Mouse (Mus musculus): ENCODE measurements around the gene Ipmk. TPM values are rescaled to one million over a fixed set of nuclear protein-coding genes. Genes with fewer than 3 reads are reported as not detected.

Gene Ipmk
- total RNA-seq, 1 experiment = 41.9 TPM

DNA sequence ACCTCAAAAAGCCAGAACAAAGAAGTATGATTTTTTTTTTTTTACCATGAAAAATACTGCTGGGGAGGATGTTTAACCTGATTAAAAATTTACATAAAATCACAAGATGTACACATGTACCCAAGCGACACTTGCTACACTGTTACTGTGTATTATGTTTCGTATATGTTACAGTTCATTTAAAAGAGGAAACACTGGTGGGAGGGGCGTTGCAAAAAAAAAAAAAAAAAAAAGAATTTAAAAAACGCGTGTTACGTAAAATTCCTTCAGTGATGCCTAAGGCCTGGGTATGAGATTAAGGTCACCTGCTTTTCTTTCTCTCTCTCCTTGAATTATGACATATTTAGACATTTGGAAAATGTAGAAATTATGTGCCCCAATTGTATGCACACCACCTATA lies 40.8 kb upstream of the Ipmk start:
- in situ Hi-C loops (cut with MboI; ENCODE audit: low sequenced_read_pairs in 2 of 2, unreplicated experiment in 2 of 2) = no loop called here

DNA sequence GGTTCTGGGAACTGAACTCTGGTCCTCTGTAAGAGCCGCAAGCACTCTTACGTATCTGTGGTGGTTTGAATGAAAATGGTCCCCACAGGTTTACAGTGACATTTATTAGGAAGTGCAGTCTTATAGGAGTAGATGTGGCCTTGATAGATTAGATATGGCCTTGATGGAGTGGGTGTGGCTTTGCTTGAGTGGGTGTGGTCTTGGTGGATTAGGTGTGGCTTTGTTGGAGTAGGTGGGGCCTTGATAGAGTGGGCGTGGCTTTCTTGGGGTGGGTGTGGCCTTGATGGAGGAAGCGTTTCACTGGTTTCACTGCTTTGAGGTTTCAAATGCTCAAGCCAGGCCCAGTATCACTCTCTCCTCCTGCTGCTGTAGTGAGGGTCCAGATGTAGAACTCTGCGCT lies 39.4 kb upstream of the Ipmk start:
- no peak for DNase-seq (ENCODE audit: low read depth, low spot score)
- no peaks in the 10 kb centered on the region for H3K9me3 ChIP-seq (ENCODE audit: control insufficient read depth, insufficient read depth, low read depth, low read length)
- TF ChIP-seq CHD2 (IDR thresholded peaks at IDR 0.05; ENCODE audit: low read depth, low read length) (no peak), ZC3H11A (IDR thresholded peaks at IDR 0.05; ENCODE audit: borderline replicate concordance, low read depth, low read length) (no peak), HCFC1 (IDR thresholded peaks at IDR 0.05; ENCODE audit: borderline replicate concordance, insufficient read depth, low read length) (no peak), MAFK (IDR thresholded peaks at IDR 0.05; ENCODE audit: insufficient read depth, low read depth, low read length) (no peak)
- H3K4me1 ChIP-seq (ENCODE audit: control insufficient read depth in 2 of 2, insufficient read depth in 2 of 2, low read length in 2 of 2, poor library complexity in 1 of 2) = peaks cover 0 to 6% of the 10 kb centered on the region in 2 experiments; a peak in 1 of 4 replicates
- H3K9ac ChIP-seq (ENCODE audit: insufficient read depth, low read depth, low read length, poor library complexity, severe bottlenecking) = no peak overlapping the region
- H3K27ac ChIP-seq (ENCODE audit: insufficient read depth, low read depth, low read length, poor library complexity, severe bottlenecking) = no peak overlapping the region
- in situ Hi-C loops (cut with MboI; ENCODE audit: low sequenced_read_pairs in 2 of 2, unreplicated experiment in 2 of 2) = no loop called here
- H3K36me3 ChIP-seq (ENCODE audit: control insufficient read depth, insufficient read depth, low read length, poor library complexity, severe bottlenecking) = no peaks in the 10 kb centered on the region
- no peak overlapping the region for H3K4me3 ChIP-seq (ENCODE audit: insufficient read depth in 1 of 2, low read depth in 1 of 2, low read length in 2 of 2, poor library complexity in 1 of 2, severe bottlenecking in 1 of 2)

More for the DNA sequence above, 40.8 kb upstream of the Ipmk start:
- TF ChIP-seq CHD2 (IDR thresholded peaks at IDR 0.05; ENCODE audit: low read depth, low read length) (no peak), HCFC1 (IDR thresholded peaks at IDR 0.05; ENCODE audit: borderline replicate concordance, insufficient read depth, low read length) (no peak), ZC3H11A (IDR thresholded peaks at IDR 0.05; ENCODE audit: borderline replicate concordance, low read depth, low read length) (no peak), ZNF384 (IDR thresholded peaks at IDR 0.05; ENCODE audit: low read depth, low read length) (0 out of 2 replicates have a peak, but pooled peaks have one; percentile 36), MAFK (IDR thresholded peaks at IDR 0.05; ENCODE audit: insufficient read depth, low read depth, low read length) (no peak)
- Histone ChIP-seq H3K4me1 (ENCODE audit: control insufficient read depth in 2 of 2, insufficient read depth in 2 of 2, low read length in 2 of 2, poor library complexity in 1 of 2) (peaks cover 2 to 6% of the 10 kb centered on the region in 2 experiments; a peak in 2 of 4 replicates), H3K27ac (ENCODE audit: insufficient read depth, low read depth, low read length, poor library complexity, severe bottlenecking) (no peak overlapping the region), H3K9ac (ENCODE audit: insufficient read depth, low read depth, low read length, poor library complexity, severe bottlenecking) (no peak overlapping the region), H3K4me3 (ENCODE audit: insufficient read depth in 1 of 2, low read depth in 1 of 2, low read length in 2 of 2, poor library complexity in 1 of 2, severe bottlenecking in 1 of 2) (no peak overlapping the region), H3K36me3 (ENCODE audit: control insufficient read depth, insufficient read depth, low read length, poor library complexity, severe bottlenecking) (no peaks in the 10 kb centered on the region), H3K9me3 (ENCODE audit: control insufficient read depth, insufficient read depth, low read depth, low read length) (no peaks in the 10 kb centered on the region)
- no peak for DNase-seq (ENCODE audit: low read depth, low spot score)

DNA sequence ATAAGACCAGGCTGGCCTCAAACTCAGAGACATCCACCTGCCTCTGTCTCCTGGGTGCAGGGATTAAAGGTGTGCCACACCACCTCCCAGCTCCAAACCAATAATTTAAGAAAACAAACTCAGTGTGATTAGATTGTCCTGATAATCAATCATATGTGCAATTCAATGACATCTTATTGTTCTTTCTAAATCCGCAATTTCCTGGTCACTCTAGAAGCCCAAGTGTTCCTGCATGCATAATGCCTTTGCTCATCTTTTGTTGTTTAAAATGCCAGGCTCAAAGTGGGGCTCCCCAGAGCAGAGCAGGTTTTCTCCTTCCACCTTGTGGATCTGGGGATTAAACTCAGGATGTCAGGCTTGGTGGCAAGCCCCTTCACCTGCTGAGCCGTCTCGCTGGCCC lies 37.3 kb upstream of the Ipmk start:
- peak; percentile 40 for DNase-seq (ENCODE audit: low read depth, low spot score)
- peaks cover 0 to 6% of the 10 kb centered on the region in 2 experiments; a peak in 1 of 4 replicates for H3K4me1 ChIP-seq (ENCODE audit: control insufficient read depth in 2 of 2, insufficient read depth in 2 of 2, low read length in 2 of 2, poor library complexity in 1 of 2)
- in situ Hi-C loops (cut with MboI; ENCODE audit: low sequenced_read_pairs in 2 of 2, unreplicated experiment in 2 of 2) = no loop called here
- H3K9me3 ChIP-seq (ENCODE audit: control insufficient read depth, insufficient read depth, low read depth, low read length) = no peaks in the 10 kb centered on the region
- no peaks in the 10 kb centered on the region for H3K36me3 ChIP-seq (ENCODE audit: control insufficient read depth, insufficient read depth, low read length, poor library complexity, severe bottlenecking)
- no peak overlapping the region for H3K9ac ChIP-seq (ENCODE audit: insufficient read depth, low read depth, low read length, poor library complexity, severe bottlenecking)
- no peak overlapping the region for H3K4me3 ChIP-seq (ENCODE audit: insufficient read depth in 1 of 2, low read depth in 1 of 2, low read length in 2 of 2, poor library complexity in 1 of 2, severe bottlenecking in 1 of 2)
- TF ChIP-seq CHD2 (IDR thresholded peaks at IDR 0.05; ENCODE audit: low read depth, low read length) = peak; percentile 47; the same call in 1 of the 2 replicates
- TF ChIP-seq HCFC1 (IDR thresholded peaks at IDR 0.05; ENCODE audit: borderline replicate concordance, insufficient read depth, low read length) = no peak
- no peak for TF ChIP-seq ZC3H11A (IDR thresholded peaks at IDR 0.05; ENCODE audit: borderline replicate concordance, low read depth, low read length)
- TF ChIP-seq MAFK (IDR thresholded peaks at IDR 0.05; ENCODE audit: insufficient read depth, low read depth, low read length) = no peak
- H3K27ac ChIP-seq (ENCODE audit: insufficient read depth, low read depth, low read length, poor library complexity, severe bottlenecking) = no peak overlapping the region

DNA sequence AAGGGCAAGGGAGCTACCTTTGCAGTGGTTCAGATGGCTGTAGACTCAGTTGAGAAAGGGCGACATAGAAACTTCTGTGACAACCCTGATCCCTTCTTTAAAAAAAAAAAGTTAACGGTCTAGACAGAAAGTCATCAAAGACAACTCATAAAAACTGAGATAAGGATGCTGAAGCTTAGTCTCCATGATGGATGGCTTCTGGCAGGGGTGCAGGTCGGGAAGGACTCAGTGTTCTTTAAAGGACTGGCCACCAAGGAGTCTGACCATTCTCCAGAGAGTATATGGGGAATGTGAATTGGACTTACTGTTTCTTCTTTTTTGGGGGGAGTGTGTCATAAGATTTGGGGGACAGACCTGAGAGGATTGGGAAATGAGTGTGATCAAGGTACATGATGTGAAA lies 33.0 kb upstream of the Ipmk start:
- Histone ChIP-seq H3K4me1 (ENCODE audit: control insufficient read depth in 2 of 2, insufficient read depth in 2 of 2, low read length in 2 of 2, poor library complexity in 1 of 2) (no peaks in the 10 kb centered on the region), H3K36me3 (ENCODE audit: control insufficient read depth, insufficient read depth, low read length, poor library complexity, severe bottlenecking) (no peaks in the 10 kb centered on the region), H3K9me3 (ENCODE audit: control insufficient read depth, insufficient read depth, low read depth, low read length) (no peaks in the 10 kb centered on the region), H3K4me3 (ENCODE audit: insufficient read depth in 1 of 2, low read depth in 1 of 2, low read length in 2 of 2, poor library complexity in 1 of 2, severe bottlenecking in 1 of 2) (no peak overlapping the region), H3K9ac (ENCODE audit: insufficient read depth, low read depth, low read length, poor library complexity, severe bottlenecking) (no peak overlapping the region), H3K27ac (ENCODE audit: insufficient read depth, low read depth, low read length, poor library complexity, severe bottlenecking) (no peak overlapping the region)
- TF ChIP-seq ZNF384 (IDR thresholded peaks at IDR 0.05; ENCODE audit: low read depth, low read length) = no peak
- TF ChIP-seq CHD2 (IDR thresholded peaks at IDR 0.05; ENCODE audit: low read depth, low read length) = no peak
- no peak for TF ChIP-seq HCFC1 (IDR thresholded peaks at IDR 0.05; ENCODE audit: borderline replicate concordance, insufficient read depth, low read length)
- no peak for TF ChIP-seq ZC3H11A (IDR thresholded peaks at IDR 0.05; ENCODE audit: borderline replicate concordance, low read depth, low read length)
- TF ChIP-seq MAFK (IDR thresholded peaks at IDR 0.05; ENCODE audit: insufficient read depth, low read depth, low read length) = no peak
- in situ Hi-C loops (cut with MboI; ENCODE audit: low sequenced_read_pairs in 2 of 2, unreplicated experiment in 2 of 2) = no loop called here
- no peak for DNase-seq (ENCODE audit: low read depth, low spot score)

DNA sequence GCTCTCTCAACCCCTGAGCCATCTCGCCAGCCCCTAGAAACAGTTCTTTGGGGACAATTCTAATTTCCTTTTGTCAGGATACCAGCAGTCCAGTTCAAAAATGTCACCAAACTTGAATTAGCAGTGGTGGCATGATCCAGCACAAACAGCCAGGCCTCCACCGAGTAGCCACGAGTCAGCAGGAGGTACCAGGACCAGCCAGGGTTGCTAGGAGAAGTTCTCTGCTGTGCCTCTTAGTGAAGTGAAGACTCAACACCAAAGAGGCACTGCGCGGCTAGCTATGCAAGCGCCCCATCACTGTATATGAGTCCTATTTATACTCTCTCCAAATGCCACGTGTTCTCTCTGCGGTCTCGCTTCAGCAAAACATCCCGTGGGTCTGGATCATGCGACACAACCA lies 31.5 kb upstream of the Ipmk start:
- no peaks in the 10 kb centered on the region for H3K36me3 ChIP-seq (ENCODE audit: control insufficient read depth, insufficient read depth, low read length, poor library complexity, severe bottlenecking)
- H3K9ac ChIP-seq (ENCODE audit: insufficient read depth, low read depth, low read length, poor library complexity, severe bottlenecking) = no peak overlapping the region
- TF ChIP-seq ZC3H11A (IDR thresholded peaks at IDR 0.05; ENCODE audit: borderline replicate concordance, low read depth, low read length) (no peak), HCFC1 (IDR thresholded peaks at IDR 0.05; ENCODE audit: borderline replicate concordance, insufficient read depth, low read length) (no peak), ZNF384 (IDR thresholded peaks at IDR 0.05; ENCODE audit: low read depth, low read length) (no peak), CHD2 (IDR thresholded peaks at IDR 0.05; ENCODE audit: low read depth, low read length) (no peak), MAFK (IDR thresholded peaks at IDR 0.05; ENCODE audit: insufficient read depth, low read depth, low read length) (no peak)
- no peaks in the 10 kb centered on the region for H3K9me3 ChIP-seq (ENCODE audit: control insufficient read depth, insufficient read depth, low read depth, low read length)
- no peaks in the 10 kb centered on the region for H3K4me1 ChIP-seq (ENCODE audit: control insufficient read depth in 2 of 2, insufficient read depth in 2 of 2, low read length in 2 of 2, poor library complexity in 1 of 2)
- no peak overlapping the region for H3K4me3 ChIP-seq (ENCODE audit: insufficient read depth in 1 of 2, low read depth in 1 of 2, low read length in 2 of 2, poor library complexity in 1 of 2, severe bottlenecking in 1 of 2)
- in situ Hi-C loops (cut with MboI; ENCODE audit: low sequenced_read_pairs in 2 of 2, unreplicated experiment in 2 of 2) = no loop called here
- no peak overlapping the region for H3K27ac ChIP-seq (ENCODE audit: insufficient read depth, low read depth, low read length, poor library complexity, severe bottlenecking)
- no peak for DNase-seq (ENCODE audit: low read depth, low spot score)

All from ES-E14 (cell line).